Comparison of ENCODE assay signal across 9 mouse cellular contexts in the genomic region with DNA sequence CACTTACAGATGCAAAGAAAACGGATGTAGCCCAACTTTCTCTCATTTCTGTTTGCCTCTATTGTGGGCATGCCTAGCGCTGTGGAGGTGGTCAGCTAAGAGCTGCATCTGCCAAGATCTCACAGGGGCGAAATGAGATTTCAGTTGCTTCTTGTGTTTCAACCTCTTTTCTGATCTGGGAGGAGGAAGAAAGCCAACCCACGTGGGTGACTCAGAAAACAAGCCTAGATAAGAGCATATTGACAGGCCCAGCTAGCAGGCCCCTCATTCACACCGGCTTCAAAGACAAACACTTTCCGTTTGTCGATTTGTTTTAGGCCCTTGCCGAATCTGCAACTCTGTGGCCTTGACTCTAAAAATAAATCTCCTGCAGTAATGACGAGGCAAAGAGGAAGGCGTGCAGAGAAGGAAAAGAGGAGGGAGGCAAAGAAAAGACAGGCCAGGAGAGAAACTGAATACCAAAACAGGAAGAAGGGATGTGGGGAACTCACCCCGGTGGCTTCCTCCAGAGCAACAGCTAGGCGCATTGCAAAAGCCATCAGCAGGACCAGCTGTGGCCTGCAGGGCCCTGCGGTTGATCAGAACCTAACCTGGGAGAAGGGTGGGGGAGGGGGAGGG.
DNase-seq lines count a peak whose midpoint lies in the region; ATAC-seq and TF ChIP-seq lines count a peak whose summit lies in the region.
"Had no signal": no experiment of that assay in that cellular context is flagged by ENCODE, and none has a peak within 500 bp of the region (broad histone marks: within the 10 kb centered on the region; RNA-seq: fewer than 3 reads in every experiment).

No protein-coding gene starts in this region.

- 49% methylated on average over 13 of the region's 13 CpGs for WGBS in kidney, adult 2 months
- 10% methylated on average over 12 of the region's 13 CpGs for WGBS in bone marrow, adult 2 months
- 10% methylated on average over 13 of the region's 13 CpGs for WGBS in liver, embryonic 16.5 days (ENCODE audit: insufficient replicate concordance)

- H3K9me3 ChIP-seq in liver, embryonic 16.5 days (replicated peaks; ENCODE audit: control insufficient read depth, low read length) = no peaks in the 10 kb centered on the region
- H3K9me3 ChIP-seq: limb, embryonic 12.5 days had no signal

- no peak overlapping the region for H3K27ac ChIP-seq in kidney, adult 2 months (ENCODE audit: insufficient read depth, low read depth, low read length)
- peak overlapping the region; percentile 81 for H3K27ac ChIP-seq in bone marrow, adult 2 months (ENCODE audit: control insufficient read depth, insufficient read depth, low read depth, low read length, poor library complexity)
- H3K27ac ChIP-seq in liver, embryonic 16.5 days (ENCODE audit: low read length) = no peak overlapping the region
- H3K27ac ChIP-seq: limb, embryonic 12.5 days had no signal

- no peak overlapping the region for H3K9ac ChIP-seq in liver, embryonic 16.5 days (ENCODE audit: low read depth, low read length)
- H3K9ac ChIP-seq: limb, embryonic 12.5 days had no signal

- H3K27me3 ChIP-seq in kidney, adult 2 months (replicated peaks; ENCODE audit: control insufficient read depth, insufficient read depth, low read length) = no peaks in the 10 kb centered on the region
- no peaks in the 10 kb centered on the region; the same call in 1 of the 2 replicates for H3K27me3 ChIP-seq in liver, embryonic 16.5 days (ENCODE audit: control insufficient read depth, insufficient read depth, low read depth, low read length)

- no peak for TF ChIP-seq CTCF in kidney, adult 2 months (conservative IDR thresholded peaks at IDR 0.05; ENCODE audit: insufficient read depth, insufficient read length, low read depth, low read length)
- TF ChIP-seq CTCF in bone marrow, adult 2 months (IDR thresholded peaks at IDR 0.05; ENCODE audit: control insufficient read depth, insufficient read depth, low read length) = no peak

- no peak for TF ChIP-seq POLR2A in kidney, adult 2 months (IDR thresholded peaks at IDR 0.05; ENCODE audit: low read depth, low read length)
- TF ChIP-seq POLR2A in bone marrow, adult 2 months (IDR thresholded peaks at IDR 0.05; ENCODE audit: borderline replicate concordance, control insufficient read depth, low read depth, low read length) = no peak

- DNase-seq in kidney, adult 2 months = peak; percentile 1
- no peak for DNase-seq in kidney, adult 9 months
- peak; percentile 43 for DNase-seq in CD4-positive, CD25-positive, alpha-beta regulatory T cell, adult 2 months (ENCODE audit: low read depth, low spot score)
- no peak for DNase-seq in testis, postnatal 14 days (ENCODE audit: low spot score)
- DNase-seq in left cerebral cortex, adult 11 months (ENCODE audit: low spot score) = no peak

- H3K36me3 ChIP-seq in kidney, adult 2 months (ENCODE audit: control insufficient read depth, insufficient read depth, low read length) = no peaks in the 10 kb centered on the region
- H3K36me3 ChIP-seq in liver, embryonic 16.5 days (ENCODE audit: control insufficient read depth, insufficient read depth) = no peaks in the 10 kb centered on the region
- H3K36me3 ChIP-seq: limb, embryonic 12.5 days had no signal

- H3K4me1 ChIP-seq in kidney, adult 2 months (ENCODE audit: control insufficient read depth, insufficient read depth, low read length) = 0 out of 2 replicates have a peak, but pooled peaks cover 2% of the 10 kb centered on the region
- peaks cover 1% of the 10 kb centered on the region for H3K4me1 ChIP-seq in bone marrow, adult 2 months (ENCODE audit: control insufficient read depth, insufficient read depth, low read length)
- H3K4me1 ChIP-seq in liver, embryonic 16.5 days (ENCODE audit: control insufficient read depth, low read depth, low read length) = no peaks in the 10 kb centered on the region; the same call in 1 of the 2 replicates
- H3K4me1 ChIP-seq: limb, embryonic 12.5 days had no signal

- ATAC-seq in liver, embryonic 16.5 days (ENCODE audit: low read depth) = no peak
- ATAC-seq in monocyte, adult 5-6 weeks (replicated peaks; ENCODE audit: insufficient number of reproducible peaks, low FRiP score, low TSS enrichment, poor library complexity, severe bottlenecking) = no peak

- no peak overlapping the region for H3K4me3 ChIP-seq in kidney, adult 2 months (ENCODE audit: insufficient read depth, low read depth, low read length)
- peak overlapping the region; percentile 20 for H3K4me3 ChIP-seq in bone marrow, adult 2 months (replicated peaks; ENCODE audit: control insufficient read depth, low read depth, low read length)
- no peak overlapping the region for H3K4me3 ChIP-seq in liver, embryonic 16.5 days (ENCODE audit: low read depth, low read length)
- H3K4me3 ChIP-seq: limb, embryonic 12.5 days had no signal

- peak overlapping the region; percentile 4; the same call in 1 of the 2 replicates for H3K4me2 ChIP-seq in liver, embryonic 16.5 days (ENCODE audit: low read depth, low read length)
- H3K4me2 ChIP-seq: limb, embryonic 12.5 days had no signal

Comparison
In these comparisons a context has a peak if more than half of its experiments do, and no peak if none do; other contexts are left out.
1. DNase-seq: peak in kidney, adult 2 months (single experiment) and CD4-positive, CD25-positive, alpha-beta regulatory T cell, adult 2 months (single experiment); none in kidney, adult 9 months (single experiment), testis, postnatal 14 days (single experiment) and left cerebral cortex, adult 11 months (single experiment).